24 mouse cellular contexts compared by ENCODE assay signal in genomic region chr3:122876870-122877269, GRCm38 (mm10). TPM values are rescaled to one million over a fixed set of nuclear protein-coding genes. Genes with fewer than 3 reads are reported as not detected.
"Had no signal": no experiment of that assay in that cellular context is flagged by ENCODE, and none has a peak within 500 bp of the region (broad histone marks: within the 10 kb centered on the region; RNA-seq: fewer than 3 reads in every experiment).

No protein-coding gene starts in this region.

- H3K9ac ChIP-seq: liver, embryonic 15.5 days; liver, postnatal 0 days; lung, embryonic 14.5 days; midbrain, embryonic 13.5 days; neural tube, embryonic 13.5 days; neural tube, embryonic 15.5 days; stomach, embryonic 15.5 days had no signal

- H3K4me2 ChIP-seq: liver, embryonic 15.5 days; lung, embryonic 14.5 days; midbrain, embryonic 11.5 days; midbrain, embryonic 13.5 days; neural tube, embryonic 13.5 days; neural tube, embryonic 15.5 days; stomach, embryonic 15.5 days had no signal

- H3K27ac ChIP-seq: liver, embryonic 15.5 days; midbrain, embryonic 13.5 days; neural tube, embryonic 13.5 days; neural tube, embryonic 15.5 days; stomach, embryonic 15.5 days had no signal

- H3K4me3 ChIP-seq: liver, embryonic 15.5 days; megakaryocyte, embryonic 14.5 days; midbrain, embryonic 13.5 days; myocyte; neural tube, embryonic 13.5 days; neural tube, embryonic 15.5 days; stomach, embryonic 15.5 days had no signal

- H3K9me3 ChIP-seq: liver, embryonic 15.5 days; megakaryocyte, embryonic 14.5 days; midbrain, embryonic 13.5 days; neural tube, embryonic 13.5 days; neural tube, embryonic 15.5 days; stomach, embryonic 15.5 days had no signal

- DNase-seq: liver, postnatal 0 days; lung, embryonic 14.5 days; lung, postnatal 10 days; lung, postnatal 4 days; retina, postnatal 1 day; right cerebral cortex, adult 18-20 months; right cerebral cortex, postnatal 25 days; right cerebral cortex, postnatal 4 days; thymus, adult 18-20 months; thymus, postnatal 14 days; thymus, postnatal 36 days had no signal

- H3K27me3 ChIP-seq: liver, embryonic 15.5 days; midbrain, embryonic 13.5 days; neural tube, embryonic 13.5 days; neural tube, embryonic 15.5 days; stomach, embryonic 15.5 days had no signal

- H3K36me3 ChIP-seq: liver, embryonic 15.5 days; midbrain, embryonic 13.5 days; neural tube, embryonic 13.5 days; neural tube, embryonic 15.5 days; stomach, embryonic 15.5 days had no signal

- ATAC-seq: liver, postnatal 0 days; midbrain, embryonic 13.5 days; midbrain, embryonic 16.5 days had no signal

- H3K4me1 ChIP-seq: liver, embryonic 15.5 days; megakaryocyte, embryonic 14.5 days; midbrain, embryonic 13.5 days; neural tube, embryonic 13.5 days; neural tube, embryonic 15.5 days had no signal

RNA-seq across cellular contexts. Expression of gene Fabp2, which starts 18.0 kb away (rescaled TPM):
- polyA plus RNA-seq: lung, embryonic 14.5 days; midbrain, embryonic 11.5 days; midbrain, embryonic 13.5 days; midbrain, embryonic 16.5 days; myocyte; neural tube, embryonic 11.5 days; neural tube, embryonic 13.5 days; neural tube, embryonic 15.5 days; spleen, adult 2 months had no signal

RNA-seq across cellular contexts. Expression of gene Gm10959, which starts 42.3 kb away (rescaled TPM):
- polyA plus RNA-seq: liver, embryonic 15.5 days; liver, postnatal 0 days; lung, embryonic 14.5 days; lung, embryonic 16.5 days; midbrain, embryonic 11.5 days; midbrain, embryonic 13.5 days; midbrain, embryonic 16.5 days; myocyte; neural tube, embryonic 11.5 days; neural tube, embryonic 13.5 days; neural tube, embryonic 15.5 days; spleen, adult 2 months; stomach, embryonic 15.5 days; thymus, postnatal 0 days had no signal
